8 mouse cellular contexts compared by ENCODE assay signal in genomic region chr13:91372130-91372875, GRCm38 (mm10).
DNase-seq lines count a peak whose midpoint lies in the region; ATAC-seq and TF ChIP-seq lines count a peak whose summit lies in the region.

No protein-coding gene starts in this region.

- DNase-seq in right cerebral cortex, postnatal 10 days (ENCODE audit: low spot score in 2 of 2): peak; percentile 39 to 40
- no peak for DNase-seq in right cerebral cortex, postnatal 14 days
- peak; percentile 50 to 63 for DNase-seq in heart, postnatal 10 days
- DNase-seq in lung, postnatal 0 days (ENCODE audit: low spot score): no peak
- peak; percentile 8 to 28 for DNase-seq in thymus, postnatal 36 days
- DNase-seq in urinary bladder, postnatal 4 days (ENCODE audit: low spot score in 2 of 2): no peak
- DNase-seq in spleen, postnatal 4 days (ENCODE audit: low spot score in 2 of 2): no peak

- H3K4me2 ChIP-seq in lung, postnatal 0 days (replicated peaks; ENCODE audit: low read depth, low read length): no peak overlapping the region

- no peak for ATAC-seq in lung, postnatal 0 days

- H3K9ac ChIP-seq in lung, postnatal 0 days (replicated peaks; ENCODE audit: low read depth): no peak overlapping the region

- TF ChIP-seq EP300 in lung, postnatal 0 days (IDR thresholded peaks at IDR 0.05): no peak

- H3K27me3 ChIP-seq in lung, postnatal 0 days (replicated peaks; ENCODE audit: insufficient read depth, low read length): no peaks in the 10 kb centered on the region

- peaks cover 13% of the 10 kb centered on the region for H3K4me1 ChIP-seq in embryonic fibroblast, embryonic 13.5 days (ENCODE audit: control insufficient read depth, insufficient read depth, low read length)
- H3K4me1 ChIP-seq in lung, postnatal 0 days (ENCODE audit: insufficient read depth, low read depth, low read length): peaks cover 16% of the 10 kb centered on the region; the same call in 1 of the 2 replicates

- no peak for TF ChIP-seq CTCF in embryonic fibroblast, embryonic 13.5 days (IDR thresholded peaks at IDR 0.05; ENCODE audit: borderline replicate concordance, insufficient read depth, low read length)
- TF ChIP-seq CTCF in lung, postnatal 0 days (IDR thresholded peaks at IDR 0.05): no peak

- intact Hi-C loops in heart, postnatal 10 days (cut with DNase I): loop anchor here (5.0 kb wide), 3 partner anchors 265 to 405 kb away; no protein-coding TSS in a partner anchor

- no peak for TF ChIP-seq POLR2A in embryonic fibroblast, embryonic 13.5 days (IDR thresholded peaks at IDR 0.05; ENCODE audit: low read depth, low read length)

- no peaks in the 10 kb centered on the region for H3K9me3 ChIP-seq in lung, postnatal 0 days (ENCODE audit: low read length)

- peak overlapping the region; percentile 99 for H3K27ac ChIP-seq in embryonic fibroblast, embryonic 13.5 days (ENCODE audit: insufficient read depth, low read length)
- H3K27ac ChIP-seq in lung, postnatal 0 days (ENCODE audit: low read length): peak overlapping the region; percentile 98; the same call in 1 of the 2 replicates

- 53% methylated on average over 11 of the region's 11 CpGs for WGBS in lung, postnatal 0 days

- no peaks in the 10 kb centered on the region for H3K36me3 ChIP-seq in lung, postnatal 0 days (ENCODE audit: insufficient read depth, low read length)

- H3K4me3 ChIP-seq in embryonic fibroblast, embryonic 13.5 days (ENCODE audit: insufficient read depth, low read length): no peak overlapping the region
- no peak overlapping the region for H3K4me3 ChIP-seq in lung, postnatal 0 days (ENCODE audit: low read depth, low read length)

Comparison
In these comparisons a context has a peak if more than half of its experiments do, and no peak if none do; other contexts are left out.
1. DNase-seq: peak in right cerebral cortex, postnatal 10 days (2 of 2), heart, postnatal 10 days (2 of 2) and thymus, postnatal 36 days (2 of 2); none in right cerebral cortex, postnatal 14 days (single experiment), lung, postnatal 0 days (single experiment), urinary bladder, postnatal 4 days (0 of 2) and spleen, postnatal 4 days (0 of 2).